Mouse (Mus musculus): Measurements from ENCODE around the gene BC024978.

DNA sequence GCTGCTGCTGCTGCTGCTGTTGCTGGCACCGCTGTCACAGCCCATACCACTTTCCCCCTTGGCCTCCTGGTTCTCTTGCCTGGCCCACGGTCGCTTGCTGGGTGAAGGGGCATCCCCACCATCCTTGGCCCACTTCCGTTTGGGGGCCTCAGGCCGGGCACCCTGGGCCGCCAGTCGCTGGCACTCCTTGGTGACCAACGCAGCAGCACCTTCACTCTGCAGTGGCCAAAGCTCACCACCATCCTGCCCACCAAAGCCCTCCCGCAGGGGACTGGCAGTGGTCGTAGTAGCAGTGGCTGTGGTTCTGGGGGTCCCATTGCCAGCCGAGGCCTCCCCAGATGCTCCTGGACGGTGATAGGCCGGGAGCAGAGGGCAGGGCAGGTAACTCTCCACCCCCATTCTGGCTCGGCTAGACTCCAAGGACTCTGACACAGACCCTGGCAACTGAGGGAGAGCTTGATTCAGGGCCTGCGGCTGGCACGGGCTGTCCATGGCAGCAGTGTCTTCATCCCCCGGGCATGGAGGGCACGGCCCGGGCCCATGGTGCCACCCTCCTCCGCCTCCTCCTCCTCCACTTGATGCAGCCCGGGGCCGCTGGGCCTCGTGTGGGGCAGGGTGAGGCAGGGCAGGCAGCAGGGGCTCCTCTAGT lies 30.4 kb upstream of the BC024978 start:
- TF ChIP-seq CTCF (IDR thresholded peaks at IDR 0.05; ENCODE audit: control insufficient read depth, insufficient read depth, insufficient replicate concordance, low read depth, low read length): no peak
- TF ChIP-seq POLR2A (IDR thresholded peaks at IDR 0.05; ENCODE audit: control insufficient read depth, low read depth, low read length): peak; percentile 35

All from testis, adult 2 months (tissue).